Mouse (Mus musculus) cortical plate, adult 2 months (tissue): Measurements from ENCODE around the gene Morn1.

ENCODE experiments used
- CTCF ChIP-seq: fragments of 200-500 bp; IDR thresholded peaks from 2 replicates; pipeline ENCODE4 v1.5.1; 2011; ENCODE audit warnings: mild to moderate bottlenecking, control low read depth, low read length; ENCODE audit not compliant: insufficient read depth; ENCODE audit errors: extremely low read depth
- POLR2A ChIP-seq: fragments of 200-500 bp; IDR thresholded peaks from 2 replicates; pipeline ENCODE4 v1.6.1; 2011; ENCODE audit warnings: mild to moderate bottlenecking, low read length, control low read depth; ENCODE audit not compliant: insufficient read depth; ENCODE audit errors: extremely low read depth

DNA sequence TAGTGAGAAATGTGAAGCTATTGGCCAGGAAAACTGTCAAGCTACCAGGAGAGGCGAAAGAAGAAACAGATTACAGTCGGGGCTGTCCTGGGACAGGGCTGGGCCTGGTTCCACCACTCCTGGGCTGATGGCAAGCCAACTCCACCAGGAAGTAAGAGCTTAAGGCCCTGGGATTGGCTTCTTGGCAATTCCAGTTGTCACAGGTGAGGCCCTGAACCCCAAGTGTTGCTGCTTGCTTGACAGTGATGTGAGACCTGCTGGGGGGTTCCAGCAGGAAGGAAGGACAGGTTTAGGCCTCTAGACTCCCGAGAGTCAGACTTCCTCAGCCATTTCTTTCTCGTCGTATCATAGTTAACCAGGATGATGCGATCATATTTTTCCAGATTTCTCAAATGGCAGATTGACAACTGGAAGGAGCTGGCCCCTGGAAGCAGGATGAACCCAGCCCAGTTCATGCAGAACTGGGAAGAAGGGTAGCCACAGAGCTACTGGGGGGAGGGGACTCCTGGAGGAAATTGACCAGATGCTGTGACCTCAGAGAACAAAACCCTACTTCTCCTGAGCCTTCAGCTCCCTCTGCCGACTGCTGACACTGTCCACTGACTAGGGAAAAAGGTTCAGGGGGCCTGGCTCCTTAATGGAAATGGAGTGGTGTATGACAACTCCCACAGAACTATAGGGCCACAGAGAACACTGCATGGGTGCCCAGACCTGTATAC lies 7.2 kb downstream of the Morn1 start:
- no peak for TF ChIP-seq CTCF
- TF ChIP-seq POLR2A, result no peak
